Mouse (Mus musculus) erythroblast, embryonic 14.5 days (primary cell): Measurements from ENCODE around the gene Lrrc23.

Source experiments
- GATA1 ChIP-seq: IDR thresholded peaks from 2 replicates; pipeline ENCODE4 v1.6.1; 2012; ENCODE audit warnings: low read length, inconsistent platforms, mixed read lengths
- TAL1 ChIP-seq: IDR thresholded peaks from 3 replicates; pipeline ENCODE4 v1.6.1; 2012; ENCODE audit warnings: low read length, inconsistent platforms, mixed read lengths

GRCm38 (mm10) chr6:124828101-124828592, 48.6 kb upstream of the Lrrc23 start:
- TF ChIP-seq TAL1 (no peak), GATA1 (peak; percentile 87)
